Mouse (Mus musculus): ENCODE measurements around the gene Rnf227.
"Not testable (repeated sequence)": the region's sequence is repeated elsewhere in the genome, so short reads cannot be mapped to it uniquely, and the experiment has no call there.

Rnf227 gene

GRCm38 (mm10) chr11:69340161-69341131 lies at the start of gene Rnf227:
Gene Rnf227, plus strand, starts transcription at chr11:69340461.
- peak; percentile 53 for DNase-seq

GRCm38 (mm10) chr11:69291111-69291510 lies 49.1 kb upstream of the Rnf227 start:
- DNase-seq: no peak

- no peak for DNase-seq
Observed at GRCm38 (mm10) chr11:69295286-69295685, 45.0 kb upstream of the Rnf227 start.

- no peak for DNase-seq
Observed at GRCm38 (mm10) chr11:69297799-69298198, 42.5 kb upstream of the Rnf227 start.

- no peak for DNase-seq
Observed at GRCm38 (mm10) chr11:69298231-69298630, 42.0 kb upstream of the Rnf227 start.

- DNase-seq: no peak
Observed at GRCm38 (mm10) chr11:69302817-69303216, 37.4 kb upstream of the Rnf227 start.

- DNase-seq: no peak
Observed at GRCm38 (mm10) chr11:69305291-69305690, 35.0 kb upstream of the Rnf227 start.

- no peak for DNase-seq
Observed at GRCm38 (mm10) chr11:69306039-69306438, 34.2 kb upstream of the Rnf227 start.

GRCm38 (mm10) chr11:69311266-69311665 lies 29.0 kb upstream of the Rnf227 start:
- DNase-seq: no peak

GRCm38 (mm10) chr11:69316361-69316760 lies 23.9 kb upstream of the Rnf227 start:
- no peak for DNase-seq

- DNase-seq: not testable (repeated sequence)
Observed at GRCm38 (mm10) chr11:69318000-69318399, 22.3 kb upstream of the Rnf227 start.

- no peak for DNase-seq
Observed at GRCm38 (mm10) chr11:69321580-69321979, 18.7 kb upstream of the Rnf227 start.

GRCm38 (mm10) chr11:69322010-69322409 lies 18.3 kb upstream of the Rnf227 start:
- no peak for DNase-seq

- no peak for DNase-seq
Observed at GRCm38 (mm10) chr11:69322693-69323471, 17.4 kb upstream of the Rnf227 start.

- peak; percentile 99 for DNase-seq
Observed at GRCm38 (mm10) chr11:69323667-69324111, 16.6 kb upstream of the Rnf227 start, which contains the start of the genes Cntrob and Trappc1. Gene Cntrob, minus strand, starts transcription at chr11:69323775. Gene Trappc1, plus strand, starts transcription at chr11:69323980.

- DNase-seq: no peak
Observed at GRCm38 (mm10) chr11:69324749-69325148, 15.5 kb upstream of the Rnf227 start.

GRCm38 (mm10) chr11:69325628-69326407 lies 14.4 kb upstream of the Rnf227 start, which contains the start of gene Kcnab3:
Gene Kcnab3, plus strand, starts transcription at chr11:69326258.
- peak; percentile 97 for DNase-seq

GRCm38 (mm10) chr11:69326408-69327156 lies 13.7 kb upstream of the Rnf227 start:
- DNase-seq: no peak

- DNase-seq: no peak
Observed at GRCm38 (mm10) chr11:69327157-69327442, 13.2 kb upstream of the Rnf227 start.

- no peak for DNase-seq
Observed at GRCm38 (mm10) chr11:69327648-69328047, 12.6 kb upstream of the Rnf227 start.

- no peak for DNase-seq
Observed at GRCm38 (mm10) chr11:69328517-69328916, 11.7 kb upstream of the Rnf227 start.

GRCm38 (mm10) chr11:69331152-69331551 lies 9.1 kb upstream of the Rnf227 start:
- DNase-seq: no peak
